Mouse (Mus musculus) thymus, adult 2 months (tissue): ENCODE measurements at regions not wholly inside any gene's neighbourhood (a gene's known extent, or its start where the extent isn't known, plus 50 kb on each side); places are given as distances from the start of the nearest gene placed in this dataset.

Experiments
- DNase-seq: peaks from one replicate; pipeline ENCODE4 v3.0.0; 2021
- H3K27ac ChIP-seq: fragments of 200-500 bp; 2 replicates; pipeline ENCODE4 v1.5.1; 2012; ENCODE audit warnings: low read length, control low read depth; ENCODE audit not compliant: control insufficient read depth, insufficient read depth
- H3K27me3 ChIP-seq: fragments of 200-500 bp; 2 replicates; pipeline ENCODE4 v1.6.1; 2012; ENCODE audit warnings: mild to moderate bottlenecking, low read length, moderate library complexity, mixed read lengths; ENCODE audit not compliant: control insufficient read depth, insufficient read depth
- H3K36me3 ChIP-seq: fragments of 200-500 bp; 2 replicates; pipeline ENCODE4 v1.6.1; 2012; ENCODE audit warnings: mild to moderate bottlenecking, low read length, moderate library complexity; ENCODE audit not compliant: control insufficient read depth, insufficient read depth
- H3K4me1 ChIP-seq: fragments of 200-500 bp; replicated peaks from 2 replicates; pipeline ENCODE4 v1.6.1; 2012; ENCODE audit warnings: low read length; ENCODE audit not compliant: control insufficient read depth, insufficient read depth
- H3K4me3 ChIP-seq: fragments of 200-500 bp; 2 replicates; pipeline ENCODE4 v1.5.1; 2012; ENCODE audit warnings: mild to moderate bottlenecking, low read length, control low read depth, moderate library complexity; ENCODE audit not compliant: control insufficient read depth, insufficient read depth
- CTCF ChIP-seq: fragments of 200-500 bp; IDR thresholded peaks from 2 replicates; pipeline ENCODE4 v1.5.1; 2012; ENCODE audit warnings: mild to moderate bottlenecking, control low read depth, low read length, moderate library complexity, borderline replicate concordance; ENCODE audit not compliant: control insufficient read depth, poor library complexity, insufficient read depth; ENCODE audit errors: extremely low read depth
- POLR2A ChIP-seq: fragments of 200-500 bp; IDR thresholded peaks from 2 replicates; pipeline ENCODE4 v1.6.1; 2012; ENCODE audit warnings: mild to moderate bottlenecking, low read length, control low read depth, moderate library complexity; ENCODE audit not compliant: control insufficient read depth, poor library complexity, insufficient read depth; ENCODE audit errors: extremely low read depth
- WGBS: fragments of 180-500 bp; shearing (Covaris S2); methylation state at CpG from one replicate; pipeline ENCODE4 v1.1.7; 2018; 5-methylcytosine and 5-hydroxymethylcytosine counted together

- Histone ChIP-seq H3K4me3 (no peak overlapping the region), H3K27ac (no peak overlapping the region), H3K36me3 (no peaks in the 10 kb centered on the region), H3K27me3 (no peaks in the 10 kb centered on the region), H3K4me1 (no peaks in the 10 kb centered on the region)
- no peak for DNase-seq
- 91% methylated on average over 8 of the region's 8 CpGs for WGBS
- TF ChIP-seq POLR2A (no peak), CTCF (no peak)
These were observed 90.7 kb upstream of the Arhgap5 start for GRCm38 (mm10) chr12:52413046-52413473.

- no peaks in the 10 kb centered on the region for H3K27me3 ChIP-seq
- H3K27ac ChIP-seq: no peak overlapping the region
- H3K36me3 ChIP-seq: no peaks in the 10 kb centered on the region
- no peak for DNase-seq
- H3K4me3 ChIP-seq: no peak overlapping the region
- TF ChIP-seq POLR2A (no peak), CTCF (no peak)
- 60% methylated on average over 1 of the region's 1 CpGs for WGBS
- H3K4me1 ChIP-seq: no peaks in the 10 kb centered on the region
These were observed 81.0 kb upstream of the Arhgap5 start for GRCm38 (mm10) chr12:52422729-52423128.

- Histone ChIP-seq H3K36me3 (no peaks in the 10 kb centered on the region), H3K4me1 (no peaks in the 10 kb centered on the region), H3K4me3 (no peak overlapping the region), H3K27ac (no peak overlapping the region), H3K27me3 (no peaks in the 10 kb centered on the region)
- DNase-seq: no peak
- TF ChIP-seq POLR2A: no peak
- TF ChIP-seq CTCF: no peak
- WGBS: 97% methylated on average over 3 of the region's 3 CpGs
These were observed 79.3 kb upstream of the Arhgap5 start for GRCm38 (mm10) chr12:52424336-52425034.

- H3K27ac ChIP-seq: no peak overlapping the region
- no peak for TF ChIP-seq POLR2A
- no peak for TF ChIP-seq CTCF
- H3K36me3 ChIP-seq: no peaks in the 10 kb centered on the region
- H3K27me3 ChIP-seq: no peaks in the 10 kb centered on the region
- WGBS: 92% methylated on average over 5 of the region's 5 CpGs
- H3K4me1 ChIP-seq: no peaks in the 10 kb centered on the region
- DNase-seq: no peak
- H3K4me3 ChIP-seq: no peak overlapping the region
These were observed 73.8 kb upstream of the Arhgap5 start for GRCm38 (mm10) chr12:52429935-52430334.

GRCm38 (mm10) chr12:52431933-52432332, 71.8 kb upstream of the Arhgap5 start:
- no peak for TF ChIP-seq POLR2A
- no peak for TF ChIP-seq CTCF
- Histone ChIP-seq H3K36me3 (no peaks in the 10 kb centered on the region), H3K27me3 (no peaks in the 10 kb centered on the region), H3K27ac (no peak overlapping the region), H3K4me1 (no peaks in the 10 kb centered on the region), H3K4me3 (no peak overlapping the region)
- WGBS: 82% methylated on average over 3 of the region's 3 CpGs
- no peak for DNase-seq

GRCm38 (mm10) chr12:52434021-52434420, 69.8 kb upstream of the Arhgap5 start:
- no peak for DNase-seq
- Histone ChIP-seq H3K4me3 (no peak overlapping the region), H3K4me1 (no peaks in the 10 kb centered on the region), H3K36me3 (no peaks in the 10 kb centered on the region), H3K27me3 (no peaks in the 10 kb centered on the region), H3K27ac (no peak overlapping the region)
- WGBS: 89% methylated on average over 2 of the region's 2 CpGs
- TF ChIP-seq POLR2A (no peak), CTCF (no peak)
